Mouse (Mus musculus): ENCODE results near the gene Rnf130.

The Rnf130 gene

GRCm38 (mm10) chr11:50139571-50139970 lies 114.4 kb downstream of the Rnf130 start:
- no peak for DNase-seq (ENCODE audit: low spot score)

- DNase-seq (ENCODE audit: low spot score) = no peak
These were observed 120.4 kb downstream of the Rnf130 start for GRCm38 (mm10) chr11:50145529-50145928.

GRCm38 (mm10) chr11:50146121-50146520 lies 121.0 kb downstream of the Rnf130 start:
- DNase-seq (ENCODE audit: low spot score) = no peak

- no peak for DNase-seq (ENCODE audit: low spot score)
These were observed 122.3 kb downstream of the Rnf130 start for GRCm38 (mm10) chr11:50147267-50147957.

- DNase-seq (ENCODE audit: low spot score) = no peak
These were observed 122.9 kb downstream of the Rnf130 start for GRCm38 (mm10) chr11:50147958-50148476.

- DNase-seq (ENCODE audit: low spot score) = no peak
These were observed 124.1 kb downstream of the Rnf130 start for GRCm38 (mm10) chr11:50149200-50149599.

- no peak for DNase-seq (ENCODE audit: low spot score)
These were observed 124.5 kb downstream of the Rnf130 start for GRCm38 (mm10) chr11:50149603-50150150.

GRCm38 (mm10) chr11:50151374-50151773 lies 126.2 kb downstream of the Rnf130 start:
- DNase-seq (ENCODE audit: low spot score) = no peak

GRCm38 (mm10) chr11:50154166-50154565 lies 129.0 kb downstream of the Rnf130 start:
- DNase-seq (ENCODE audit: low spot score) = no peak
